Comparison of ENCODE assay signal across 26 mouse cellular contexts in genomic region chr4:153223019-153223418, GRCm38 (mm10).
"Had no signal": no experiment of that assay in that cellular context is flagged by ENCODE, and none has a peak within 500 bp of the region (broad histone marks: within the 10 kb centered on the region; RNA-seq: fewer than 3 reads in every experiment).

No protein-coding gene starts in this region.

- ATAC-seq: forebrain, embryonic 13.5 days; forebrain, embryonic 14.5 days; forebrain, embryonic 15.5 days; forebrain, embryonic 16.5 days; forebrain, postnatal 0 days had no signal

- H3K27ac ChIP-seq: embryonic facial prominence, embryonic 10.5 days; embryonic facial prominence, embryonic 12.5 days; embryonic facial prominence, embryonic 13.5 days; embryonic facial prominence, embryonic 15.5 days; forebrain, embryonic 10.5 days; forebrain, embryonic 12.5 days; forebrain, embryonic 13.5 days; forebrain, embryonic 15.5 days; gastrocnemius, adult 2 months; heart, adult 2 months had no signal

- H3K4me2 ChIP-seq: embryonic facial prominence, embryonic 12.5 days; embryonic facial prominence, embryonic 13.5 days; embryonic facial prominence, embryonic 15.5 days; forebrain, embryonic 12.5 days; forebrain, embryonic 13.5 days; forebrain, embryonic 15.5 days had no signal

- H3K9ac ChIP-seq: embryonic facial prominence, embryonic 12.5 days; embryonic facial prominence, embryonic 13.5 days; embryonic facial prominence, embryonic 15.5 days; forebrain, embryonic 12.5 days; forebrain, embryonic 13.5 days; forebrain, embryonic 15.5 days; forebrain, postnatal 0 days had no signal

- H3K9me3 ChIP-seq: embryonic facial prominence, embryonic 10.5 days; embryonic facial prominence, embryonic 12.5 days; embryonic facial prominence, embryonic 13.5 days; embryonic facial prominence, embryonic 15.5 days; forebrain, embryonic 10.5 days; forebrain, embryonic 12.5 days; forebrain, embryonic 13.5 days; forebrain, embryonic 15.5 days had no signal

- H3K27me3 ChIP-seq: embryonic facial prominence, embryonic 12.5 days had no signal

- H3K4me3 ChIP-seq: embryonic facial prominence, embryonic 10.5 days; embryonic facial prominence, embryonic 12.5 days; embryonic facial prominence, embryonic 13.5 days; embryonic facial prominence, embryonic 15.5 days; erythroblast, embryonic 14.5 days; forebrain, embryonic 10.5 days; forebrain, embryonic 12.5 days; forebrain, embryonic 13.5 days; forebrain, embryonic 15.5 days; gastrocnemius, adult 2 months; heart, adult 2 months had no signal

- DNase-seq: cerebellum, adult 8-10 months; cerebellum, adult 9-10 months; cerebellum, adult 9-11 months; cerebellum, postnatal 10 days; cerebellum, postnatal 25 days; cerebellum, postnatal 36 days; embryo, embryonic 11 days; forebrain, postnatal 0 days; gastrocnemius, adult 2 months; gastrocnemius, postnatal 10 days; gastrocnemius, postnatal 14 days; gastrocnemius, postnatal 25 days; heart, adult 11 months; heart, adult 18-20 months; heart, adult 2 months had no signal

- H3K36me3 ChIP-seq: embryonic facial prominence, embryonic 10.5 days; embryonic facial prominence, embryonic 12.5 days; embryonic facial prominence, embryonic 13.5 days; embryonic facial prominence, embryonic 15.5 days; forebrain, embryonic 10.5 days; forebrain, embryonic 12.5 days; forebrain, embryonic 15.5 days had no signal
